Mouse (Mus musculus): ENCODE measurements around the gene Flywch2. TPM values are rescaled to one million over a fixed set of nuclear protein-coding genes. Genes with fewer than 3 reads are reported as not detected.

Flywch2 gene
- polyA plus RNA-seq, 1 experiment from 2014 or later, result 96.5 TPM

Small RNAs within 50 kb of the gene (microRNA-seq; reads per million reads assigned to microRNA genes)
- gene Mir5125, result not detected

Other genes starting within 250 kb of the Flywch2 start
- 16.9 and 19.8 TPM in 2 replicates for gene Zfp213, start 221.8 kb downstream of the Flywch2 start, polyA plus RNA-seq (2014; fragmentation: Nextera tagmentation; extraction: Ambion mirVana)
- gene Zfp13, start 186.6 kb downstream of the Flywch2 start, polyA plus RNA-seq (2014; fragmentation: Nextera tagmentation; extraction: Ambion mirVana), result 26.6 TPM in 2 replicates
- not detected in 2 replicates for gene Zscan10, start 185.2 kb downstream of the Flywch2 start, polyA plus RNA-seq (2014; fragmentation: Nextera tagmentation; extraction: Ambion mirVana)
- 0.80 and 2.3 TPM in 2 replicates for gene Mmp25, start 140.8 kb downstream of the Flywch2 start, polyA plus RNA-seq (2014; fragmentation: Nextera tagmentation; extraction: Ambion mirVana)
- 0.29 TPM in 1 of 2 replicates, not detected in the other for gene Bicdl2, start 125.6 kb downstream of the Flywch2 start, polyA plus RNA-seq (2014; fragmentation: Nextera tagmentation; extraction: Ambion mirVana)
- 132 and 147 TPM in 2 replicates for gene Hcfc1r1, start 112.5 kb downstream of the Flywch2 start, polyA plus RNA-seq (2014; fragmentation: Nextera tagmentation; extraction: Ambion mirVana)
- 42.1 and 43.0 TPM in 2 replicates for gene Thoc6, start 112.2 kb downstream of the Flywch2 start, polyA plus RNA-seq (2014; fragmentation: Nextera tagmentation; extraction: Ambion mirVana)
- gene Tnfrsf12a, start 108.6 kb downstream of the Flywch2 start, polyA plus RNA-seq (2014; fragmentation: Nextera tagmentation; extraction: Ambion mirVana), result 2.6 and 3.8 TPM in 2 replicates
- not detected in 2 replicates for gene Cldn6, start 106.8 kb downstream of the Flywch2 start, polyA plus RNA-seq (2014; fragmentation: Nextera tagmentation; extraction: Ambion mirVana)
- gene Cldn9, start 102.1 kb downstream of the Flywch2 start, polyA plus RNA-seq (2014; fragmentation: Nextera tagmentation; extraction: Ambion mirVana), result 0.70 and 1.4 TPM in 2 replicates
- 0.21 and 0.52 TPM in 2 replicates for gene 1520401A03Rik, start 63.3 kb downstream of the Flywch2 start, polyA plus RNA-seq (2014; fragmentation: Nextera tagmentation; extraction: Ambion mirVana)
- 13.0 and 14.3 TPM in 2 replicates for gene Pkmyt1, start 59.7 kb downstream of the Flywch2 start, polyA plus RNA-seq (2014; fragmentation: Nextera tagmentation; extraction: Ambion mirVana)
- gene Paqr4, start 45.2 kb downstream of the Flywch2 start, polyA plus RNA-seq (2014; fragmentation: Nextera tagmentation; extraction: Ambion mirVana), result 49.6 and 51.4 TPM in 2 replicates
- 0.93 and 1.2 TPM in 2 replicates for gene Kremen2, start 40.2 kb downstream of the Flywch2 start, polyA plus RNA-seq (2014; fragmentation: Nextera tagmentation; extraction: Ambion mirVana)
- gene Flywch1, start 14.5 kb downstream of the Flywch2 start, polyA plus RNA-seq (2014; fragmentation: Nextera tagmentation; extraction: Ambion mirVana), result 192 and 216 TPM in 2 replicates
- 471 and 524 TPM in 2 replicates for gene Srrm2, start 4.5 kb upstream of the Flywch2 start, polyA plus RNA-seq (2014; fragmentation: Nextera tagmentation; extraction: Ambion mirVana)
- 1,182 and 1,322 TPM in 2 replicates for gene Elob, start 43.1 kb upstream of the Flywch2 start, polyA plus RNA-seq (2014; fragmentation: Nextera tagmentation; extraction: Ambion mirVana)
- gene Prss33, start 50.0 kb upstream of the Flywch2 start, polyA plus RNA-seq (2014; fragmentation: Nextera tagmentation; extraction: Ambion mirVana), result not detected in 2 replicates
- gene Prss32, start 57.8 kb upstream of the Flywch2 start, polyA plus RNA-seq (2014; fragmentation: Nextera tagmentation; extraction: Ambion mirVana), result not detected in 2 replicates
- 0.68 and 0.96 TPM in 2 replicates for gene Prss41, start 58.1 kb upstream of the Flywch2 start, polyA plus RNA-seq (2014; fragmentation: Nextera tagmentation; extraction: Ambion mirVana)
- gene Prss21, start 82.0 kb upstream of the Flywch2 start, polyA plus RNA-seq (2014; fragmentation: Nextera tagmentation; extraction: Ambion mirVana), result not detected in 2 replicates
- gene Dcpp1, start 94.8 kb upstream of the Flywch2 start, polyA plus RNA-seq (2014; fragmentation: Nextera tagmentation; extraction: Ambion mirVana), result not detected in 2 replicates
- not detected in 2 replicates for gene Dcpp2, start 94.8 kb upstream of the Flywch2 start, polyA plus RNA-seq (2014; fragmentation: Nextera tagmentation; extraction: Ambion mirVana)
- not detected in 2 replicates for gene Dcpp3, start 131.4 kb upstream of the Flywch2 start, polyA plus RNA-seq (2014; fragmentation: Nextera tagmentation; extraction: Ambion mirVana)
- gene Sbp, start 155.6 kb upstream of the Flywch2 start, polyA plus RNA-seq (2014; fragmentation: Nextera tagmentation; extraction: Ambion mirVana), result not detected in 2 replicates
- gene Sbpl, start 169.2 kb upstream of the Flywch2 start, polyA plus RNA-seq (2014; fragmentation: Nextera tagmentation; extraction: Ambion mirVana), result not detected in 2 replicates
- gene Prss30, start 194.5 kb upstream of the Flywch2 start, polyA plus RNA-seq (2014; fragmentation: Nextera tagmentation; extraction: Ambion mirVana), result 0.31 TPM in 1 of 2 replicates, not detected in the other
- gene Prss22, start 212.0 kb upstream of the Flywch2 start, polyA plus RNA-seq (2014; fragmentation: Nextera tagmentation; extraction: Ambion mirVana), result not detected in 2 replicates